Mouse (Mus musculus): ENCODE data around the gene Fxn. TPM values are rescaled to one million over a fixed set of nuclear protein-coding genes. Genes with fewer than 3 reads are reported as not detected.

The Fxn gene
- polyA plus RNA-seq, 1 experiment from 2014 or later = 60.9 TPM

GRCm38 (mm10) chr19:24300994-24301767, 20.8 kb upstream of the Fxn start:
- ATAC-seq (ENCODE audit: extremely low read depth, insufficient number of reproducible peaks, low FRiP score, low TSS enrichment) = peak; percentile 51; the same call in 1 of the 2 replicates
- WGBS = 3% methylated on average over 9 of the region's 9 CpGs
- peak overlapping the region; percentile 69 for H3K9ac ChIP-seq

DNA sequence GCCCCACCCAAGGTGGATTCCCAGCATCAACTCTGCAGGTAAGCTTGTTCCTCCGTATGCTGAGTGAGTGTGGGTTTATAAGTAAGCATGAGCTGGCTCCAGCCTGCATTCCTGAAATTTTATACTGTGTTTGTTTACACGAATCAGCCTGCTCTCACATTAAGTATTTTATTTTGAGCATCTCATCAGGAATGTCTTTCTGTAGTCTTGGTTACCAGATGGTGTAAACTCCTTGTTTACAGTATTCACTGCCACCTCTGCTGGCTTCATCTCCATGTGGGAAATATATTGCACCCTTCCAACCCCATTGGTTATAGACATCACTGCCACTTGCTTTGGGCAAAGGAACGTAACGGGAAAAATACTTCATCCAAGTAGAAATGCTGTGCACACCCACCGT, 13.1 kb upstream of the Fxn start:
- H3K4me3 ChIP-seq = no peak overlapping the region
- 76% methylated on average over 5 of the region's 5 CpGs for WGBS
- no peak for ATAC-seq (ENCODE audit: extremely low read depth, insufficient number of reproducible peaks, low FRiP score, low TSS enrichment)
- H3K9ac ChIP-seq = no peak overlapping the region
- H3K27me3 ChIP-seq (replicated peaks) = no peaks in the 10 kb centered on the region
- H3K9me3 ChIP-seq = no peaks in the 10 kb centered on the region
- H3K4me2 ChIP-seq = no peak overlapping the region
- no peak overlapping the region for H3K27ac ChIP-seq (replicated peaks)
- H3K4me1 ChIP-seq = peaks cover 5% of the 10 kb centered on the region; the same call in 1 of the 2 replicates
- H3K36me3 ChIP-seq = peaks cover 17% of the 10 kb centered on the region

More at GRCm38 (mm10) chr19:24300994-24301767, 20.8 kb upstream of the Fxn start:
- Histone ChIP-seq H3K27ac (replicated peaks) (no peak overlapping the region), H3K4me3 (peak overlapping the region; percentile 47), H3K4me1 (peaks cover 18% of the 10 kb centered on the region), H3K9me3 (no peaks in the 10 kb centered on the region), H3K4me2 (peak overlapping the region; percentile 71), H3K27me3 (replicated peaks) (no peaks in the 10 kb centered on the region), H3K36me3 (peaks cover 8% of the 10 kb centered on the region)

DNA sequence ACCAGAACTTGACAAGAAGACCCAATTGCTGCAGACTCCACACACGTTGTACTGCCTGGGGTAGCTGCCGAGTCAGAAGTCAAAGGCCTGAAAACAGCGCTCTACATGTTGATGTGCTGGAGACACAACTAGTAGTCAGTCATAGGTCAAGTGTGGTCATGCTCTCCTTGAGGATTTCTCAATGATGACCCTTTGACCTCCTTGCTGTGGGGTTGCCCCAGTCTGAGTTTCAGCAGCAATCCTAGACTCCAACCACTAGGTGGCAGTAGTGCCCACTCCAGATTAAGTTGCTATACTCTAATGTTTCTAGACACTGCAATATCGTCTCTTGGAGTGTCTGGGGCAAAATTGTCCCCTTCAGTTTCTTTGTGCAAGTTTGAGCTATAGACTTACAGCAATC, 3.8 kb upstream of the Fxn start:
- H3K27ac ChIP-seq (replicated peaks) = no peak overlapping the region
- 57% methylated on average over 4 of the region's 4 CpGs for WGBS
- peaks cover 15% of the 10 kb centered on the region for H3K4me1 ChIP-seq
- no peaks in the 10 kb centered on the region for H3K27me3 ChIP-seq (replicated peaks)
- ATAC-seq (ENCODE audit: extremely low read depth, insufficient number of reproducible peaks, low FRiP score, low TSS enrichment) = no peak
- no peaks in the 10 kb centered on the region for H3K9me3 ChIP-seq
- no peak overlapping the region for H3K4me2 ChIP-seq
- H3K36me3 ChIP-seq = no peaks in the 10 kb centered on the region
- H3K9ac ChIP-seq = no peak overlapping the region
- no peak overlapping the region for H3K4me3 ChIP-seq

DNA sequence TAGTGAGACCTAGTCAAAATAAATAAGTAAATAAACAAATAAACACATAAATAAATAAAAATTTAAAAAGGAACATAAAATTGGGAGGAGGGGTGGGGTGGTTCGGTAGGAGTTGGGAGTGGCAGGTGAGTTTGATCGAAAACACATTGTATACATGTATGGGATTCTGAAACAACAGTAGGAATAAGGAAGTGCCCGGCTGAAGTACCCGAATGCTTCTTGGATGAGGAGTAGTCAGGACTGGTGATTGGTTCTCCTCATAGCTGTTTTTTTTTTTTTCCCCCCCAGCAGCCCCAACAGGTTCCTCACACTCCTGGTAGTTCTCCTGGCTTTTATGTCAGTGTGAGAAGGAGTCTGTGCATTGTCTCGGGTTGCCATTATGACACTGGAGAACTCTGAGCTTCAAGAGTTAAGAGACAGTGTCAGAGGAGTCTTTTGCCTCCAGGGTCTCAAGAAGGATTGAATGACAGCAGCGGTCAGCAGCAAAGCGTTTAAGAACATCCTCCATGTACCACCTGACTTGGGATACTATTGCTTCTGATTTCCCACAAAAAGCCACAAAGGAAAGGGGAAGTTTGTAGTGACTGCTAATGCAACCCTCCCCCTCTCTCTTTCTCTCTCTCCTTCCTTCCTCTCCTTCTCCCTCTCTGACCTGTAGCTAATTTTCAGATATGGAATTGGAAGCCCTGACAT, 1.0 kb upstream of the Fxn start:
- peaks cover 9% of the 10 kb centered on the region for H3K36me3 ChIP-seq
- WGBS = 70% methylated on average over 7 of the region's 7 CpGs
- 0 out of 2 replicates have a peak overlapping the region, but pooled peaks have one; percentile 93 for H3K9ac ChIP-seq
- peak overlapping the region; percentile 91 for H3K4me2 ChIP-seq
- H3K27me3 ChIP-seq (replicated peaks) = no peaks in the 10 kb centered on the region
- peak overlapping the region; percentile 77 for H3K4me3 ChIP-seq
- H3K27ac ChIP-seq (replicated peaks) = no peak overlapping the region
- ATAC-seq (ENCODE audit: extremely low read depth, insufficient number of reproducible peaks, low FRiP score, low TSS enrichment) = no peak
- no peaks in the 10 kb centered on the region for H3K9me3 ChIP-seq
- H3K4me1 ChIP-seq = peaks cover 21% of the 10 kb centered on the region

GRCm38 (mm10) chr19:24279706-24280600, 452 bp downstream of the Fxn start:
- Histone ChIP-seq H3K36me3 (peaks cover 22% of the 10 kb centered on the region), H3K4me1 (peaks cover 21% of the 10 kb centered on the region), H3K9ac (peak overlapping the region; percentile 93), H3K4me2 (peak overlapping the region; percentile 91), H3K4me3 (peak overlapping the region; percentile 77), H3K9me3 (no peaks in the 10 kb centered on the region), H3K27me3 (replicated peaks) (no peaks in the 10 kb centered on the region), H3K27ac (replicated peaks) (peak overlapping the region; percentile 93)
- under 1% methylated on average over 77 of the region's 78 CpGs for WGBS
- ATAC-seq (ENCODE audit: extremely low read depth, insufficient number of reproducible peaks, low FRiP score, low TSS enrichment) = peak; percentile 69

DNA sequence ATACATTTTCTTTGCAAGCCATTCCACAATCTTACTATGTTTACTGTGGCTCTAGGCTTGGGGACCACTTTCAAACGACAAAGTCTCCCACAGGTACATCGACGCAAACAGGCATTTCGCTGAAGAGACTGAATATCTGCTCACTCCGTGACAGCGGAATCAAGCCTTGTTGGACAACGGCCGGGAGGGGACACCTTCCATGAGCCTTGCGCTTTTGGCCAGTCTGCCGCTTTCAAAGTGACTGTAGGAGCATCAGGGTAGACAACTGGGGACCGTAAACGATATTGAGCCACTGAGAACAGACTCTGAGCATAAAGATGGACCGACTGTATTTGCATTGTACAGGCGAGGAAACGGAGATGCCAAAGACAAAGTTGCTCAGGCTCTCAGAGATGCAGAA, 1.5 kb downstream of the Fxn start:
- Histone ChIP-seq H3K4me3 (peak overlapping the region; percentile 77), H3K4me1 (peaks cover 24% of the 10 kb centered on the region), H3K27ac (replicated peaks) (peak overlapping the region; percentile 93), H3K9me3 (no peaks in the 10 kb centered on the region), H3K4me2 (peak overlapping the region; percentile 91), H3K36me3 (peaks cover 30% of the 10 kb centered on the region), H3K9ac (peak overlapping the region; percentile 93), H3K27me3 (replicated peaks) (no peaks in the 10 kb centered on the region)
- 84% methylated on average over 15 of the region's 15 CpGs for WGBS
- ATAC-seq (ENCODE audit: extremely low read depth, insufficient number of reproducible peaks, low FRiP score, low TSS enrichment) = no peak

- no peaks in the 10 kb centered on the region for H3K27me3 ChIP-seq (replicated peaks)
- H3K36me3 ChIP-seq = peaks cover 54% of the 10 kb centered on the region
- no peak overlapping the region for H3K9ac ChIP-seq
- WGBS = 58% methylated on average over 3 of the region's 3 CpGs
- no peak overlapping the region for H3K4me2 ChIP-seq
- no peak for ATAC-seq (ENCODE audit: extremely low read depth, insufficient number of reproducible peaks, low FRiP score, low TSS enrichment)
- H3K9me3 ChIP-seq = no peaks in the 10 kb centered on the region
- no peak overlapping the region for H3K27ac ChIP-seq (replicated peaks)
- H3K4me1 ChIP-seq = peaks cover 15% of the 10 kb centered on the region
- H3K4me3 ChIP-seq = no peak overlapping the region
Measured at GRCm38 (mm10) chr19:24274281-24274680, 6.1 kb downstream of the Fxn start.

DNA sequence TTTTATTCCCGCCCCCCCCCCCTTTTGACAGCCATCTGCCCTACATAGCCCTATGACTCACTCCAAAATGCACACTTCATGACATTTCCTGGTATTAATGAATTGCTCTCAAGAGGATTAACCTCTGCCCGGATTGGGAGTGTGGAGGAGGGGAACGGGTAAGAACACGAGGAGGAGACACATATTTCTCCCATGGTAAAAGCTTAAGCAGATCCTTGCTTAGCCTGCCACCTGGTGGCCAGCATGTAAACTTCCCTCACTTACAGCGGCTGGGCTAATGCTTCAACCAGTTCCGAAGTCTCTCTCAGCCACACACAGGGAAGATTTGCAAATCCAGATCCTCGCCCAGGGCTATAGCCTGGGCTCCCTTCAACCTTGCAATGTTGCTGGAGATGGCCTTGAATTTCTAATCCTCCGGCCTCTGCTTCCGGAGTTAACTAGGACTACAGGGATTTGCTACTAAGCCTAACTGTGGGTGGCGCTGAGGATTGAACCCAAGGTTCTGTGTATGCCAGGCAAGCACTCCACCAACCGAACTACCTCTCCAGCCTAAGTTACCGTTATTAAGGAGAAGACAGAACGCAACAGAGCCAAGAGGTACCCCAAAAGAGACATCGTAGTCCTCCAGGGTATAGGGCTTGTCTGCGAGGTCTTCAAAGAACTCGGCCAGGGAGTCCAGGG, 8.5 kb downstream of the Fxn start:
- H3K4me2 ChIP-seq = peak overlapping the region; percentile 56
- peak overlapping the region; percentile 20 for H3K4me3 ChIP-seq
- peaks cover 9% of the 10 kb centered on the region for H3K4me1 ChIP-seq
- H3K9me3 ChIP-seq = no peaks in the 10 kb centered on the region
- H3K36me3 ChIP-seq = peaks cover 71% of the 10 kb centered on the region
- H3K27me3 ChIP-seq (replicated peaks) = no peaks in the 10 kb centered on the region
- peak; percentile 74 for ATAC-seq (ENCODE audit: extremely low read depth, insufficient number of reproducible peaks, low FRiP score, low TSS enrichment)
- no peak overlapping the region for H3K27ac ChIP-seq (replicated peaks)
- WGBS = 43% methylated on average over 16 of the region's 16 CpGs
- no peak overlapping the region; the same call in 1 of the 2 replicates for H3K9ac ChIP-seq

GRCm38 (mm10) chr19:24271326-24271725, 9.1 kb downstream of the Fxn start:
- no peak; the same call in 1 of the 2 replicates for ATAC-seq (ENCODE audit: extremely low read depth, insufficient number of reproducible peaks, low FRiP score, low TSS enrichment)
- Histone ChIP-seq H3K9me3 (no peaks in the 10 kb centered on the region), H3K27me3 (replicated peaks) (no peaks in the 10 kb centered on the region), H3K4me3 (peak overlapping the region; percentile 20), H3K36me3 (peaks cover 72% of the 10 kb centered on the region), H3K27ac (replicated peaks) (no peak overlapping the region), H3K9ac (no peak overlapping the region), H3K4me1 (peaks cover 9% of the 10 kb centered on the region), H3K4me2 (peak overlapping the region; percentile 56)
- WGBS = 48% methylated on average over 7 of the region's 7 CpGs

DNA sequence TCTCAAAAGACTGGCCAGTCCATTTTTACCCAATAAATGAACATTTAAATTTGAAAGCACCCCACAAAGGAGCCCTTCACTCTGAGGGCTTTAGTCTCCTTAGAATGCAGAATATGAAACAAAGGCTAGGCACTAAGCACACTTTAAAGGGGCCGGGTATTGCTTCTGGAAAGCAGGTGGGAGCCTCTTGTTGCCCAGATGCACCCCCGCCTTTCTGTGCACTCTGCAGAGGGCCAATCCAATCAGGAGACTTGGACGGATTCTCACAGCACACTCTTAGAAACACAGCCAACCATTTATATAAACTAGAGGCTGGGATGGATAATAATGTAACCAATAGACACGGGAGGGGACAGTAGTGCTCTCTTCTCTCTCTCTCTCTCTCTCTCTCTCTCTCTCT, 11.9 kb downstream of the Fxn start:
- no peak overlapping the region for H3K27ac ChIP-seq (replicated peaks)
- H3K4me2 ChIP-seq = no peak overlapping the region
- no peaks in the 10 kb centered on the region for H3K9me3 ChIP-seq
- ATAC-seq (ENCODE audit: extremely low read depth, insufficient number of reproducible peaks, low FRiP score, low TSS enrichment) = no peak
- 72% methylated on average over 4 of the region's 4 CpGs for WGBS
- no peak overlapping the region for H3K9ac ChIP-seq
- no peak overlapping the region for H3K4me3 ChIP-seq
- H3K4me1 ChIP-seq = peaks cover 6% of the 10 kb centered on the region
- no peaks in the 10 kb centered on the region for H3K27me3 ChIP-seq (replicated peaks)
- peaks cover 76% of the 10 kb centered on the region for H3K36me3 ChIP-seq
